Mouse (Mus musculus) NIH3T3 (cell line): ENCODE data around the gene D11Wsu47e.

ENCODE experiments used
- DNase-seq: peaks from one replicate; pipeline ENCODE4 v3.0.0-alpha.2; 2012; ENCODE audit warnings: low read depth

Gene D11Wsu47e

DNA sequence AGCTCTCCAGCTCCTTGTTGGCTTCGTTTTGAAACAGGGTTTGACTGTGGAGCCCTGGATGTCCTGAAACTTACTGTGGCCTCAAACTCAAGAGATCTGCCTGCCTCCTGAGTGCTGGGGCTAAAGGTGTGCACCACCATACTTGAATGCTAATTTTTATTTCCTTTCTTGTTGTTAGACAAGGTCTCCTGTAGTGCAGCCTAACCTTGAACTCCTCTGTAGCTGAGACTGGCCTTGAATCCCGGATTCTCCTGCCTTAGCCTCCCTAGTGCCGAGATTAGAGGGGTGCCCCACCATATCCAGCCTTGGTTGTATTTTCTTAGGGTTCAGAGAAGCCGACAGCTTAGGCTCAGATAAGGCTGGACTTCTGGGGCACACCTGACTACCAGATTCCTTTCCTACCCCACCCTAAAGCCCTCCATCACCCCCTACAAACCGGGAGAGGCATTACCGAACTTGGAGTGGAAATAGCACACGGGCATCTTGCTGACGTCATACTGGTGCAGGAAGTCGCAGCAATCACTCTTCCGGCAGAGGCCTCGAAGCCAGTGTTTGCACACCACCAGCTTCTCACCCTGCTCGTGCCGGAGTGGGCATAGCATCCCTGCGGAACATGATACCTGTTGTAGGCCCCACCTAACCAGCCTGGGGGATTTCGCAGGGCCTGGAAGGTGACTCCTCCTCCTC is 21.9 kb downstream of the D11Wsu47e start:
- DNase-seq = no peak

DNA sequence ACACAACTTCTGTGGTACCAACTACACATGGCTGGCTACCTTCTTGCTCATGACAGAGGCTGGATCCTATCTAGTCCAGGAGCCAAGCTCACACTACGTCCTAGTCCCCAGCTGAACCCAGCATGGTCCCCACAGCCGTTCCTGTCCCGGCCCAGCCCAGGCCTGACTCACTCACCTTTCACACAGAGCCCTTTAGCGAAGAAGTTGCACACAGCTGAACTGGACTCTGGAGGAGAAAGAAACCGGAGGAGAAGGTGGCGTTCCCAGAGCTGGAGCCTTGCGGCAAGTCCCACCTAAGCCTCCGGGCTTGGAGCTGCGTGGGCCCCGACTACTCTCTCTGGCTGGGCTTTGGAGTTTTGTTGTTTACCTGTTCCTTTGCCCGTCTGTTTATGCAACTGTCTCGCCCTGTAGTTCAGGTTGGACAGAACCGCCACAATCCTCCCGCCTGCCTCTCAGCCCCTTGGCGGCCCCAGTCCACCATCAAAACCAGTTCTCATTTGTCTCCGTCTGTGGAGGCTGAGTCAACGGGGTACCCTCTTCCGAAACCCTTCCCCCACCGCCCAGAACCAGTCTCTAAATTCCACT is 24.5 kb downstream of the D11Wsu47e start:
- DNase-seq = no peak

DNA sequence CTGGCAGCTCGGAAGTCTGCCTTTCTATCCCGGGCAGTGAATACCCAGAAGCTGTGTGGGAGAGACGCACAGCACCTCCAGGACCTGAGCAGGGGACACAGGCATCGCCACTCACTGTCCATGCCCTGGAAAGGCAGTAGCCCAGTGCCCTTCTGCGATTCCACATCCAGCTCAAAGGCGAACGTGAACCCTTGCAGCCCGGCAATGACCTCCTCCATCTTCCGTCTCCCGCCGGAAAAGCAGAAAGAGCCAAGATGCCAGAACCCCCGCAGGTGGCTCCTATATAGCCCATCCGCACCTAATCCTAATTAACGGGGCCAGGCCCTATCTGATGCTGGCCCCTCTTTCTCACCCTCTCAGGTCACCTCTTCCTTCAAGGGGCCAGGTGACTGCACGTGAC is 25.1 kb downstream of the D11Wsu47e start:
- no peak for DNase-seq

DNA sequence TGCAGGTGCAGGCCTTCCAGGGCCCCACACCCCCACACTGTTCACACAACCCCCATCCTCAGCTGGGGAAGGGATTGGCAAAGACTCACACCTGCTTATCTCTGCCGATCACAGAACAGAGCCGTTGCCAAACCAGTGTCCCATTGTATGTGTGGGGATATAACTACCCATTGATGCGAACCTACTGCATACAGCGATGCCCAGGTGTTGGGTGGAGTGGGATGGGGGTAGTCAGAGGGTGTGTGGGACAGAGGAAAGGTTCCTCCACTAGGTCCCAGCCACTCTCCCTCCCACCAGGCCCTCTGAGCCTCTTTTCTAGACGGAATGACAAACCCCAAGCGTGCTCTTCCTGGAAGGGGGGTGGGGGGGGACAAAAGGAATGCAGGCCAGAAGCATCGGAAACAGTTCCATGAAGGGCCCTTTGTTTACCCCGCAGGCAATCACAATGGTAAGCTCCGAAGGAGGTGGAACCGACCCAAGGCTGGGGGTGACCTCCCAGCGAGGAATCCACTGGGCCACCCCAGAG is 25.6 kb downstream of the D11Wsu47e start, which contains the start of gene Cpsf4l:
Gene Cpsf4l, minus strand, starts transcription at position 287 of the 526 bp plus-strand sequence.
- no peak for DNase-seq

DNA sequence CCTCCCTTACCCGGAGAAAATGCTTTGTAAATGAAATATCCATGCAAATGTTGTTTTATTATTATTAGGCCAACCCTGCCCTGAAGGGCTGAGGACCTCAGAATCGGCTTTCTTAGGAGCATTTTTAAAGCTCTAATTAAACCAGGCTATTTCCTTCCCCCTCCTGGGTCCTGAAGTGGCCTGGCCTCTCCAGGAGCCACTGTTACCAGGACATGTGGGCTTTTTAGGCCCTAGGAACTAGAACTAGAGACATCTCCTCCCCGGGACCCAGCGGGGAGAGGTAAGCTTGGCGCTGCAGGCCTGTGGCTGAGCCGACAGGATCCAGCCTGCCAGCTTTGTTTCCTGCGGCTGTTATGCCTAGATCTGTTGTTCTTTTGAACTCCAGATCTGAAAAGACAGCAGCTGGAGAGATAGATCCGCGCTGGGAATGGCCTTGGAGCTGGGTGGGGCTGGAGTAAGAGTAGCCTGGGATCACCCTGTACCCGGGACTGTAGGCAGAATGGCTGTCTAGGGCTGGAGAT is 26.1 kb downstream of the D11Wsu47e start:
- no peak for DNase-seq

DNA sequence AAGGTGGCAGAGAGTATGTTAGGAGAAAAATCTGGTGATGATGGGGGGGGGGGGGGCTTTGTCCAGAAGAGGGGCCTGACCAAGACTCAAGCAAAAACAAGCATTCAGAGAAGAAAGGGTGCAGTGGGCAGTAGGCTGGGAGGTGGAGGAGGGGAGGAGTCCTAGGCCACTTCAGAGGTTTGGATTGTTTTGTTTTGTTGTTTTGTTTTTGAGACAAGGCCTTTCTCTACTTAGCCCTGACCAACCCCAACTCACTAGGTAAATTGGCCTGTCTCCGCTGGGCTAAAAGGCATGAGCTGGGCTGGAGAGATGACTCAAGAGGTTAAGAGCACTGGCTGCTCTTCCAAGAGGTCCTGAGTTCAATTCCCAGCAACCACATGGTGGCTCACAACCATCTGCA is 26.8 kb downstream of the D11Wsu47e start:
- DNase-seq = no peak

DNA sequence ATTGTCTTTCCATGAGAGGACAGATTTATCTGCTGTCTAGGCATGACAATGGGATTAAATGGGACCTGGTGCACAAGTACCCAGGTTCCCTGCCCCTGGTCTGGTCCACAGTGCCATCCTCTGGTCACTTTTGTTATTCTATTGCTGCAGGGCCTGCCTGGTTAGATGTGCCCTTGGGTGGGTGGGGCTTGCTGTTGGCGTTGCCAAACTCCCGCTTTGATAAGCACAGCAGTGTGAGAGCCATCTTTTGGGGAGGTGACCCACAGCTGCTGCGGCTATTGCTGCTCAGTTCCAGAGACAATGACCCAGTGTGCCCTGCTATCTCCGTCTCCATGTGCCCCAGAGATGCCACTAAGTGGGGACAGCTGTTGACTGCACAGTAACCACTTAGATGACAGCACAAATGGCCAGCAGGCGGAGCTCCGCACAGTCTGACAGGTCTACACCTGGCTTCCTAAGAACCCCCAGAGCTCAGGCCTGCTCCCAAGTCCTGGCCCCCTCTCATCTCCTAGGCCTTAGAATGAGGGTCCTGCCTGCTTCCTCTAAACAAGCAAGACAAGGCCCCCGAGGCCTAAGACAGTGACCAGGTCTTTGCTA is 31.0 kb downstream of the D11Wsu47e start:
- DNase-seq = no peak

DNA sequence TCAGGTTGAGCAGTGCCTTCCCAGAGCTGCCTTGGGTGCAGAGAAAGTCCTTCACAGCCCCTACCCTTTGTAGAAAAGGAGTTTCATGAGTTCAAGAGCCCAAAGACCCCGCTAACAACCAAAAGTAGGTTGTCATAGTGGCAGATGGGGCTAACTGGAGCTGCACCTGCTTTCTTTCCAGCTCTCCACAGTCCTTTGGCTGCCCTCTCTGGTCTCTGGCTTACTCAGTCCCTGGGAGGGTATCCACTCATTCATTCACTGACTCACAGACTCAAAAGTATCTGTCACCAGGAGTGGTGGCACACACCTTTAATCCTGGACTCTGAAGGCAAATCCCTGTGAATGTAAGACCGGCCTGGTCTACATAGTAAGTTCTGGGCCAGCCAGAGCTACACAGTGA is 31.9 kb downstream of the D11Wsu47e start:
- DNase-seq = no peak

DNA sequence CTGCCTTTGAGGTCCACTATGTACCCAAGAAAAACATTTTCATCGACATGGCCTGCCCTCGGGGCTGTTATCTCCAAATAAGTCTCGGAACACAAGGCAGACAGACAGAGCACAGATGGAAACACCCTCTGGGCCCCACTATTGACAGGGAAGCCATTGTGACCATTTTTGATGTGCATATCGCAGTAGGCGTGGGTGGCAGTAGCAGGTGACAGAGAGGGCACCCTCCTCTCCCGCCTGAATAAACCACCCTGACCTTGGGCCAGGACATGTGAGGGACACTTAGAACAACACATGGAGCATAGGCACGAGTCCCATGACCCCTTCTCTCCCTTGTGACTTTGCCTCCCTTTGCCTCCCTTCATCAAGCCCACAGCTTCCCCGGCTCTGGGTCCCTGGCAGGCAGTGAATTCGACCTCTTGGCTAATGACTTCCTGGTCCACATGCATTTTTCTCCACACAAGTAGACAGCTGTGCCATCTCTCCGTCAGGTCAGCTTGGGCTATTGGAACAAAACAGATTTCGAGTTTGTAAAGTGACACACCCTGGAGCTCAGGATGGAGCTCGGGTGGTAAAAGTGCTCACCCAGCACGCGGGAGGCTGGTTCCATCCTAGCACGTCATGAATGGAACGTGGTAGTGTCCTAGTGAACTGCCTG is 33.7 kb downstream of the D11Wsu47e start:
- DNase-seq = no peak

DNA sequence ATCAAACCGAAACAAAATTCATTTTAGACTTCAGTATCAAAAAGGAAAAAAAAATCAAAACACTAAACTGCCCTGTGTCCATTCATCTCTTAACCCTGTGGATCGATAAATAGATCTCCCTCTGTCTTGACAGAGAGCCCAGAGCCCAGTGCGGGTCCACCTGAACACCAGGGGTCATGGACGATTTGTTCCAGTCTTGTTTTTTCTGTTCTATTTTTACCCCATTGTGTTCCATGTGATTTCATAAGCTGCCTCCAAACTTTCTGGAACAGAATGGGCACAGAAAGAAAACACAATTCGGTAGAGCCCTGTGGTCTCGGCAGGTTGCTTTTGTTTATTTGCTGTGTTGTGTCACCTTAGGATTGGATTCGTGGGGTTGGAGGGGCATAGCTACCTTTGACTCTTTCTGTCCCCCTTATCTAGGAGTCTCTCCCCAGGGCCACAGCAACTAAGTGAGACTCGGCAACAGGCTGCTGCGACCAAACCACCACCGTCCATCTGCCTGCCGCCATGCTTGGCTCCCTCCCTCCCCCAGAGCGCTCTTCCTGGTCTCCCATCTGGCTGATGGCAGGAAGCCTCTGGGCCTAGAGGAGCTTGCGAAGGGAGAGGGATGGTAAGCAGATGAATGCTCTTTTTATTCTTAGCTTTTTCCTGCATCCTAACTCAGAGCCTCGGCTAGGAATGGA is 38.3 kb downstream of the D11Wsu47e start:
- no peak for DNase-seq

DNA sequence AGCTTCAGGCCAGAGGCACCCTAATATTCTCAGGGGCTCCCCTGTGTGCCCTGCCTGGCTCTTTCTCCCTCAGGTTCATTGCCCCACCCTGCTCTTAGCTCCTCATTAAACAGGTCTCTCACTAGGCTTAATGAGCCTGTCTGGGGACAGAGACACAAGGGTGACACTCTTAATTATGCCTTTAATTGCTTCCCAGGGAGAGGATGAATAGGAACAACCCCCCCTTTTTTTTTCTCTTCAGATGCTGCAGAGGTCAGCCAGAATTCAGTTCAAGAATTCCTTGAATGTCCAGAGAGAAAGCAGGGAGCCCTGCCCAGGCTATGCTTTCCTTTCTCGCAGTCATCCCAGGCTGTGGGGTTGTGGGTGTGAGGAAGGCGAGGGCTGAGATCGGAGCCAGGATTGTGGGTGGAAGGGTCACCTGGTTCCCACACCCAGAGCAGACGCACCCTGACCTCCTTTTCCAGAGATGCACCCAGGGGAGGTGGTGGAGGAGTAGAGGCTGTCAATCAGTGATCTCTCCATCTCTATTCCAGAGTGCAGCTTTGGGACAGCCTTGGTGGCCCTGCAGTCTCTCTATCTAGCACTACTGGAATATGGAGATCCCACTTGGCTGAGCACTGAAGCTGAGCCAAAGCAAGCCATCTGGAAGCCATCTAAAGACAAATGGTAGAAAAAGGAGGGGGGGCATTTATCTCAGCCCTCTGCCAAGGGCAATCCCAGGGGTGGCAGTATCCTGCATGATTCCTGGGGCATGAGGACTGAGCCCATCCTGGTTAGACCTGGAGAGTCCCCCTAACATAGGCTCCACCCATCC is 41.2 kb downstream of the D11Wsu47e start:
- DNase-seq = peak; percentile 52

DNA sequence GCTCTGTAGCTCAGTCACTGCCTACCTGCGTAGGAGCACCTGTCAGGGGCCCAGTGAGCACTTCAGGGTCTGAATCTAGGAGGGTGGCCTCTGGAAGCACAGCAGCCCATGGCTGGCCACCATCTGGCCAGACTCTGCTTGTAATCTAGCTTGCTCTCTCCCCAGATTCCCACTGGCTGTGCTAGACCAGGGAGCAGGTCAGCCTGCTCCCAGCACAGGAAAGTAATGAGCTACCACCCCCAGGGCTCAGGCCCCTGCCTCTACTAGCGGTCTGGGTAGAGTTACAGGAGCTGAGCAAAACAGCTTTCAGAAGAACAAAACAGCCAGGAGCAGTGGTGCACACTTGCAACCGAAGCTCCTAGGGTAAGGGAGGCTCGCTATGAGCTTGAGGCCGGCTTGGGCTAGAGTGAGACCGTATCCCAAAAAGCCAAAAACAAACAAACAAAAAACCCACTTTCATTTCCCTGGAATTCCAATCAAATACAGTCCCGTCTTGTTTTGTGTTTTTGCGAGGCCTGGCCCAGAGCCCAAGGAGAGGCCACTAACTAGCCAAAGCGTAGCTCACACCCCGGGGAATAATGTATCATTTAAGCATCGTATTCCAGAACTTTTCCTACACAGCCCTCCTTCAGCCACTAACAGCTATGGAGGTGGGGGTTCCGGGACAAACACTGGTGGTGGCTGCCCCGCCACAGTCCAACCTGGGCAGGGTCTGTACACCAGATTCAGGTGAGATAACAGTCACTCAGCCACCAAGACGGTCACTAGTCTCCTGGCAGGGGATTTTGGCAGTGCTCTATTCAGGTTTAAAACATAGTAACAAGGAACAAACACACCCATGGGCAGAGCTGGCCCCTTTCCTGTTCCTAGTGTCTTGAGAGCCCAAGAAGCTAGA is 43.0 kb downstream of the D11Wsu47e start:
- DNase-seq = peak; percentile 25

DNA sequence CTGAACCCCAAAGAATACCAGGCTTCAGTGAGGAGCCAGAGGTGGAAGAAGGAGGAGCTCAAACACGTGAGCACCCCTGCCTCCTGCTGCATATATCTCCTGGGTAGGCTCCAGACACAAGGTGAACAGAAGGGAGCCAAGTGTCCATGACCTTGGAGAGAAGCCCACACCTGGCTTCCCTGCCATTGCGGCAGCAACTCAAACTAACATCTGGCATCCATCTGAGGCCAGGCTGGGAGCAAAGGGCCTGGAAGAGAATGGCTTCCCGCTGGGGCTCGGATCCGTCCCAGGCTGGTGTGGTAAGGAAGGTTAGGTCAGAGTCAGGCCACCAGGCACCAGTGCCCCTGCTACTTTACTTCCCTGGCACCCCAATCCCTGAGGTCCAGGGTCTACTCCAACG is 43.8 kb downstream of the D11Wsu47e start:
- DNase-seq = no peak

DNA sequence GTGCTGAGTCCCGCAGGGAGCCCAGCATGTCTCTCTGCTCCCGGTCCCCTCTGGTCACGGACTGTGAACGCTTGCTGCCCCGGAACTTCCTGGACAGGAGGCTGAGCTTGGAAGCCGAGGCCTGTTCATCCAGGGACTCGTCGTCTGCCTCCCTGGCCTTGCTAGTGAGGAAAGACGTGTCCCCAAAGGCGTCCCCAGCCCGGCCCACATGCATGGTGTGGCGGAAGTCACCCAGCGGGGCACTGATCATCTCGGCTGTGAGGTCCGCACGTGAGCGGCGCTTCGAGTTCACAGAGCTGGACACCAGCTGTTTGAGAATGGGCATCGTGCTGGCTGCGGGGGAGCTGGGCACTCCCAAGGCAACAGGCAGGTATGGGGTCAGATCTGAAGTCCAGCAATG is 45.0 kb downstream of the D11Wsu47e start:
- DNase-seq = no peak

DNA sequence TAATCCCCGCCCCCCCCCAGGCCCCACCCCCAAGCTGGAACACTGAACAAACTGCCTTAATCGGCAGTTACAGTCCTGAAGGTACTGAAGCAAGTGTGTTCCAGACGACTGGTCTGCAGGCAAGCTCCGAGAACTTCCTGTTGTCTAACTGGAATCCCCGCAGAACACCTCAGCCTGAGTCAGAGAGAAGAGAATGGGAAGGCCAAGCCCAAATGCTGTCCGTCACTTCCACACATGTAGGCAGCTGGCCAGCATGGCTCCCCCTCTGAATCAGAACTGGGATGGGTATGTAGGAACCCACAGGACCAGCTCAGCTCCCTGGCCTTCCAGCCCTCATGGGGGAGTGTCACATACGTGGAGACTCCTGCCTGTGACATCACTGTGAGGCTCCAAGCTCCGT is 45.7 kb downstream of the D11Wsu47e start:
- DNase-seq = peak; percentile 93

DNA sequence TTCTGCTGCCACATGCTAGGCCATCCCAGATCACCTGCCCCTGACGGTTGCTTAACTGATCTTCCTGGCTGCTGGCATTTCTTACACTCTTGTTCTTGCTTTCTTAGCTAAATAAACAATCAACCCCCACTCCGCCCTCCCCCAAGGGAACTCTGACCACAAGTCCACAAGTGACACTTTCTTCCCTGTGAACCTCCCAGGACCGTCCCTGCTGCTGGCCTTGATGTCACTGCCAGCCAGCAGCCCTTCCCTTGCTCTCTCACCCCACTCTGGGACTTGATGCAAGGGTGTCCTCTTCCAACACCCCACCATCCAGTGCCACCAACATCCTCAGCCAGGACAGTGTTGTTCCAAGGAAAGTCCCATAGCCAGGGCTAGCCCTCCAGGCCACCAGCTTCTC is 46.7 kb downstream of the D11Wsu47e start:
- DNase-seq = no peak

DNA sequence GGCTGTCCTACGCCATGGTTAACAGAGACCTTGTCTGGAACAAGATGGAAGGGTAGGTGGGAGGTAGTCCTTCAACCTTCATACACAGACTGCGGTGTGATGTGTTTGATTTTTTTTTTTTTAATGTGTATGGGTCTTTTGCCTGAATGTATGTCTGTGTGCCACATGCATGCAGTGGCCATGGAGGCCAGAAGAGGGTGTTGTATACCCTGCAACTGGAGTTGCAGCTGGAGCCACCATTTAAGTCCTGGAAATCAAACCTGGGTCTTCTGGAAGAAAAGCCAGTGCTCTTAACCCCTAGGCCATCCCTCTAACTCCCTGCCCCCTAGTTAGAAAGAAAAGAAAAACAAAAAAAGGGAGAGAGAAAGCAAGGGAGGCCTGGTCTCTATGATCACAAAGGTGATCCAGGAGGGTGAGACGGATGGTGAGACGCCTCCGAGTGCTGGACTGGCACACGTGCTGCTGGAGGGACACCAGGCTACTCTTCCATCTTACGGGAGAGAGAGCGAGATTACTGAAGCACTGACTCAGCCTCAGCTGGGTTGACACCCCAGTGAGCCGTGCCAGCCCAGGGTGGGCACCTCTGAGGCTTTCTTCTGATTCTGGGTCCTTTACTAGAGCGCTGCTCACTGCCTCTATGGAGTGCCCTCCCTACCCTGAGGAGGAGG is 47.9 kb downstream of the D11Wsu47e start:
- no peak for DNase-seq

DNA sequence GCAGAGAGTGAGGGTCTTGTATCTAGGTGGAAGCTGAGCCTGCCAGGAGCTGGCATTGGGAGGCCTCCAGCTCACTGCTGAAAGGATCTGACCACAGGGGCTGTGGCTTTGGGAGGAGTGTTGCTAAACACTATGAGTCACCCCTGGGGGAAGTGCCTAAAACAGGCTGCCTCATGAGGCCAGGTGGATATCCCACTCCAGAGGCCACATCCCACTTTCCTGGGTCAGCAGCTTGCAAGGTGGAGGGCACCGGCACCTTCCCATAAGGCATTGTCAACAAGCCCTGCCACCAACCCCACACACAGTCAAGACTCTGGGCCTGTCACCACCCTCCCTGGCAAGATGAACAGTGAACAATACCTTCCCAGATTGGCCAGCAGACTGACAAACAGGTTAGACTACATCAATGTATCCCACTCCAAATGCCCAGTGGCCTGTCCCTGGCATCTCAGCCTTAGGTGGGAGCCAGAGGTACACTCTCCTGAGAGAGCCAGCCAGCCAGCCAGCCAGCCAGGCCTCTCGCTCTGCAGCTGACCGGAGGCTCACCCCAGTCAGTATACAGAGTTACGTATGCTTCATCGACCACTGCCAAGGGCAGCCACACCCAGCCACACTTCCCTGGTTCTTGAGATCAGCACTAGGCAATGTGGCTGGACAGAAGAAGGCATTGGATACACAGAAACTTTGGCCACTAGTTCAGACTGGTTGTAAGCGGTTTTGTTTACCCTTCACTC is 49.6 kb downstream of the D11Wsu47e start:
- DNase-seq = peak; percentile 89

DNA sequence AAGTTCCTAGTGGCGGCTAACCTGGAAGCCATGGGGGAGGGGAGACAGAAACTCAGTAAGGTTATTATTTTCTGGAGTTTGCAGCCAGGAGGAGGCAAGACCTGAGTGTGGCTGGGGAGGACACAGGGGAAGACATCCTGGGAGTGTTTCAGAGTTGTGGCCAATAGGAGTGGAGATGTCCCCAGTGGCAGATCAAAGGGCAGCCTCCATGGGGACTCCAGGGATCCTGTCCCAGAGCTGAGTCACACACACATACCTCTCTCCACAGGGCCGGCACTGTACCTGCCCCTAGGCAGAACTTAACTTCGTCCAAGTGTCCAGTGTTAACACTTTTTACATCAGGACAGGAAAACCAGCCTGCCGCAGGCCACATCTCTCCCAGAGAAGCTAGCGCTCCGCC is 50.9 kb downstream of the D11Wsu47e start:
- DNase-seq = no peak
